Mouse (Mus musculus) embryonic facial prominence, embryonic 12.5 days (tissue): ENCODE data around the gene Slc27a4. TPM values are rescaled to one million over a fixed set of nuclear protein-coding genes. Genes with fewer than 3 reads are reported as not detected.

ENCODE experiments used
- ATAC-seq: fragments of 200-750 bp; cut with Nextera tagmentation; 2 replicates; pipeline ENCODE4 v1.8.0; 2017; ENCODE audit not compliant: insufficient number of reproducible peaks, insufficient read depth, low FRiP score, low TSS enrichment
- H3K27ac ChIP-seq: fragments of 300-500 bp; sonication (generic); 2 replicates; pipeline ENCODE4 v1.5.1; 2016; ENCODE audit warnings: mild to moderate bottlenecking
- H3K27me3 ChIP-seq: fragments of 300-500 bp; sonication (generic); 2 replicates; pipeline ENCODE4 v1.6.1; 2016; ENCODE audit warnings: mild to moderate bottlenecking, moderate library complexity
- H3K36me3 ChIP-seq: fragments of 300-500 bp; sonication (generic); 2 replicates; pipeline ENCODE4 v1.6.1; 2016; ENCODE audit warnings: mild to moderate bottlenecking
- H3K4me1 ChIP-seq: fragments of 300-500 bp; sonication (generic); 2 replicates; pipeline ENCODE4 v1.6.1; 2016
- H3K4me2 ChIP-seq: fragments of 300-500 bp; sonication (generic); replicated peaks from 2 replicates; pipeline ENCODE4 v1.6.1; 2016; ENCODE audit warnings: mild to moderate bottlenecking, moderate library complexity
- H3K4me3 ChIP-seq: fragments of 300-500 bp; sonication (generic); 2 replicates; pipeline ENCODE4 v1.5.1; 2016; ENCODE audit warnings: mild to moderate bottlenecking
- H3K9ac ChIP-seq: fragments of 300-500 bp; sonication (generic); 2 replicates; pipeline ENCODE4 v1.6.1; 2016; ENCODE audit warnings: mild to moderate bottlenecking, moderate library complexity
- H3K9me3 ChIP-seq: fragments of 300-500 bp; sonication (generic); 2 replicates; pipeline ENCODE4 v1.6.1; 2016; ENCODE audit warnings: mild to moderate bottlenecking, moderate library complexity
- WGBS: fragments of 180-500 bp; shearing (Covaris S2); methylation state at CpG from one replicate; pipeline ENCODE4 v1.1.7; 2016; 5-methylcytosine and 5-hydroxymethylcytosine counted together
- polyA plus RNA-seq: library from polyadenylated mRNA; unstranded; fragments of >200 nt; fragmentation: Nextera tagmentation; extraction: Ambion mirVana; gene quantifications from 2 replicates; pipeline ENCODE4 v1.2.1, GENCODE M21; 2016

Gene Slc27a4
- polyA plus RNA-seq, 1 experiment from 2014 or later, result 18.2 TPM

- H3K9ac ChIP-seq, result peak overlapping the region; percentile 79
- H3K27ac ChIP-seq, result peak overlapping the region; percentile 92
- H3K9me3 ChIP-seq, result no peaks in the 10 kb centered on the region
- H3K4me1 ChIP-seq, result 0 out of 2 replicates have a peak, but pooled peaks cover 14% of the 10 kb centered on the region
- no peaks in the 10 kb centered on the region for H3K27me3 ChIP-seq
- H3K4me2 ChIP-seq, result peak overlapping the region; percentile 88
- WGBS, result under 1% methylated on average over 48 of the region's 48 CpGs
- peak; percentile 91 for ATAC-seq
- H3K36me3 ChIP-seq, result no peaks in the 10 kb centered on the region
- H3K4me3 ChIP-seq, result peak overlapping the region; percentile 90
These were observed 24.7 kb downstream of the Slc27a4 start for GRCm38 (mm10) chr2:29826926-29827708.

GRCm38 (mm10) chr2:29827709-29828024 lies 25.2 kb downstream of the Slc27a4 start:
- Histone ChIP-seq H3K9ac (peak overlapping the region; percentile 79), H3K4me2 (peak overlapping the region; percentile 88), H3K4me1 (0 out of 2 replicates have a peak, but pooled peaks cover 14% of the 10 kb centered on the region), H3K36me3 (peaks cover 2% of the 10 kb centered on the region; the same call in 1 of the 2 replicates), H3K9me3 (no peaks in the 10 kb centered on the region), H3K4me3 (peak overlapping the region; percentile 90), H3K27ac (peak overlapping the region; percentile 20; the same call in 1 of the 2 replicates), H3K27me3 (no peaks in the 10 kb centered on the region)
- 4% methylated on average over 12 of the region's 12 CpGs for WGBS
- 0 out of 2 replicates have a peak, but pooled peaks have one; percentile 5 for ATAC-seq

DNA sequence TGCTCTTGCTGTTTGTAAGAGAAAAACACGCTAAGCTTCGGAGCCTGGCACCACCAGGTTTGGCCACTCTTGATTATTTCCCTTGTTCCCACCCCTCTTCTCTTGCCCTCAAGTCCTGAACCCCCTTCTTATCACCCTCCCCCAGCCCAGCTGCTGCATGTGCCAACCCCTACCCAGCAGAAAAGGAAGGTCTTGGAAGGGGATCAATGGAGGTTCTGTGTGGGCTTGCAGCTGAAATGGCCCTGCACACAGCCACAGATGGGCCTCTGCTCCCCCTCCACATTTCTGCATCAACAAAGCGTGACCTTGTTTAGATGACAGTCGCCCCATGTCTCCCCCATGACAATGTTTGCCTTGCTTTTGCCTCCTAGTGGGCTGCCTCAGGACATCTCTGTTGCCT lies 28.7 kb downstream of the Slc27a4 start:
- ATAC-seq, result no peak
- WGBS, result 79% methylated on average over 4 of the region's 4 CpGs
- Histone ChIP-seq H3K27me3 (no peaks in the 10 kb centered on the region), H3K9me3 (no peaks in the 10 kb centered on the region), H3K36me3 (peaks cover 24% of the 10 kb centered on the region), H3K4me3 (no peak overlapping the region), H3K4me2 (no peak overlapping the region), H3K27ac (no peak overlapping the region), H3K4me1 (0 out of 2 replicates have a peak, but pooled peaks cover 12% of the 10 kb centered on the region), H3K9ac (no peak overlapping the region)

GRCm38 (mm10) chr2:29833796-29834195 lies 31.4 kb downstream of the Slc27a4 start:
- no peak overlapping the region for H3K4me2 ChIP-seq
- no peak overlapping the region for H3K9ac ChIP-seq
- no peaks in the 10 kb centered on the region for H3K4me1 ChIP-seq
- ATAC-seq, result no peak
- 93% methylated on average over 5 of the region's 5 CpGs for WGBS
- H3K4me3 ChIP-seq, result no peak overlapping the region
- no peaks in the 10 kb centered on the region for H3K9me3 ChIP-seq
- no peak overlapping the region for H3K27ac ChIP-seq
- peaks cover 35% of the 10 kb centered on the region for H3K36me3 ChIP-seq
- no peaks in the 10 kb centered on the region for H3K27me3 ChIP-seq

- WGBS, result 42% methylated on average over 2 of the region's 2 CpGs
- Histone ChIP-seq H3K36me3 (peaks cover 40% of the 10 kb centered on the region), H3K9me3 (no peaks in the 10 kb centered on the region), H3K9ac (no peak overlapping the region), H3K27ac (no peak overlapping the region), H3K27me3 (no peaks in the 10 kb centered on the region), H3K4me2 (no peak overlapping the region), H3K4me1 (no peaks in the 10 kb centered on the region), H3K4me3 (no peak overlapping the region)
- ATAC-seq, result no peak
These were observed 33.0 kb downstream of the Slc27a4 start for GRCm38 (mm10) chr2:29835391-29835899.

DNA sequence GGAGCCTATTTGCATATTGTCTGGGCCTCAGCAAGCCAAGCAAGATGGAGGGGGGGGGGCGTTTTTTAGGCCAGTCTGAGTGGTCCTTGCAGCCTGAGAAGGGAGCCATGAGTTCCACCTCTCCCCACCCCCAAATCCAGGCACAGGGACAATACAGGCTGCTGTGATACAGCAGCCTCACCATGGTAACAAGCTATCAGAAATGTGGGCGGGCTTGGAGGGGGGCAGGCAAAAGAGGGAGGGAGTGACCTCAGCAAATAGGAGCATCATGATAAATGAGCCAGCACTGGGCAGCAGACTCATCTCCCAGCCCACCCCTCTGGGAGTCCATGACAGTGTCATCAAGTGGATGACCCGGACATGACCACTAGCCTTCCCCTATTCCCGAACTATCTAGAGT lies 37.0 kb downstream of the Slc27a4 start:
- Histone ChIP-seq H3K4me3 (no peak overlapping the region), H3K9ac (no peak overlapping the region), H3K9me3 (no peaks in the 10 kb centered on the region), H3K4me1 (no peaks in the 10 kb centered on the region), H3K4me2 (no peak overlapping the region), H3K27ac (no peak overlapping the region), H3K36me3 (peaks cover 55% of the 10 kb centered on the region), H3K27me3 (peaks cover 19% of the 10 kb centered on the region)
- WGBS, result 52% methylated on average over 4 of the region's 4 CpGs
- no peak for ATAC-seq

GRCm38 (mm10) chr2:29843231-29844105 lies 41.0 kb downstream of the Slc27a4 start:
- no peak overlapping the region for H3K4me3 ChIP-seq
- H3K36me3 ChIP-seq, result peaks cover 33% of the 10 kb centered on the region
- H3K27me3 ChIP-seq, result peaks cover 59% of the 10 kb centered on the region
- no peaks in the 10 kb centered on the region for H3K9me3 ChIP-seq
- 62% methylated on average over 9 of the region's 9 CpGs for WGBS
- H3K9ac ChIP-seq, result no peak overlapping the region
- no peak for ATAC-seq
- no peak overlapping the region for H3K4me2 ChIP-seq
- H3K27ac ChIP-seq, result no peak overlapping the region
- peaks cover 8% of the 10 kb centered on the region; the same call in 1 of the 2 replicates for H3K4me1 ChIP-seq

- WGBS, result 72% methylated on average over 2 of the region's 2 CpGs
- H3K4me1 ChIP-seq, result peaks cover 8% of the 10 kb centered on the region; the same call in 1 of the 2 replicates
- no peak overlapping the region for H3K9ac ChIP-seq
These were observed 41.7 kb downstream of the Slc27a4 start for GRCm38 (mm10) chr2:29844115-29844514.

GRCm38 (mm10) chr2:29844661-29845060 lies 42.2 kb downstream of the Slc27a4 start:
- H3K9me3 ChIP-seq, result no peaks in the 10 kb centered on the region
- ATAC-seq, result no peak
- no peak overlapping the region for H3K4me3 ChIP-seq
- WGBS, result 14% methylated on average over 3 of the region's 3 CpGs
- peaks cover 10% of the 10 kb centered on the region; the same call in 1 of the 2 replicates for H3K4me1 ChIP-seq
- H3K27ac ChIP-seq, result no peak overlapping the region
- no peak overlapping the region for H3K4me2 ChIP-seq
- peaks cover 26% of the 10 kb centered on the region for H3K36me3 ChIP-seq
- H3K9ac ChIP-seq, result no peak overlapping the region
- H3K27me3 ChIP-seq, result peaks cover 63% of the 10 kb centered on the region

More at GRCm38 (mm10) chr2:29844115-29844514, 41.7 kb downstream of the Slc27a4 start:
- ATAC-seq, result no peak
- no peak overlapping the region for H3K27ac ChIP-seq
- H3K9me3 ChIP-seq, result no peaks in the 10 kb centered on the region
- H3K27me3 ChIP-seq, result peaks cover 63% of the 10 kb centered on the region
- peaks cover 28% of the 10 kb centered on the region for H3K36me3 ChIP-seq
- no peak overlapping the region for H3K4me2 ChIP-seq
- no peak overlapping the region for H3K4me3 ChIP-seq

- no peak overlapping the region for H3K27ac ChIP-seq
- H3K4me3 ChIP-seq, result peak overlapping the region; percentile 27
- ATAC-seq, result no peak
- WGBS, result 2% methylated on average over 25 of the region's 25 CpGs
- peak overlapping the region; percentile 40 for H3K9ac ChIP-seq
- H3K27me3 ChIP-seq, result peaks cover 63% of the 10 kb centered on the region
- peaks cover 14% of the 10 kb centered on the region; the same call in 1 of the 2 replicates for H3K4me1 ChIP-seq
- H3K36me3 ChIP-seq, result peaks cover 26% of the 10 kb centered on the region
- no peaks in the 10 kb centered on the region for H3K9me3 ChIP-seq
- peak overlapping the region; percentile 57 for H3K4me2 ChIP-seq
These were observed 43.2 kb downstream of the Slc27a4 start for GRCm38 (mm10) chr2:29845636-29846035.

DNA sequence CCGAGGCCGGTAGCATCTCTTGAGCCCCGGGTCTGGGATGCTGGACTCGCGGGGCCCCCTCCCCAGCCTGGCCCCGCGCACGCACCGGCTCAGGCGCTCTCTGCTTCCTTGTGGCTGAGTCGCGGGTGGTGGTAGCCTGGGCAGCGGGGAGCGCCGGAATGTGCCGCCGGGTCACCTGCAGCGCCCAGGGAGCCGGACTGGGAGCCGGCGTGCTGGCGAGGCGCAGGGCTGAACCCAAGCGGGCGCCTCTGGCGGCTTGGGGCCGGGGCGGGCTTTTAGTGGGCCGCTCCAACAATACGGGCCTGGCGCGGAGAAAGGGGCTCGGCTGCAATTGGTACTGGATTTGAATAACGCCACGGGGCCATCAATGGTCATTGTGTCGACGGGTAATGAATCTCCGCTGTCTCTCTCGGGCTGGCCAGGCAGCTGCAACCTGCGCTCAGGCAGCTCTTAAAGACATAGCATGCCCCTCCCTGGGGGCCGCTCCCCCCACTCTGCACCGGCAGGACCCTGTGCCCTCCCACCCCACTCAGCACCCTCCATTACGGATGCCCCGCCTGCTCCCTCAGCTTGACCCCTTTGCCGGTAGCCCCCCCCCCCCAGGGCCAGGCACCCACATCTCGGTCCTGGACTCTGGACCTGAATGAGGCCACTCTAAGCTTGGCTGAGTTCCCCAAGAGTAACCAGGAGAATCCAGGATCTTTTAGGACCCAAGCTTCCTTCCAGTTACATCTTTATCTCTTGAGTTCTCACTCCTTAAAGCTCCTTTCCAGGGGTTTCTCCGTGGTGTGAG lies 43.8 kb downstream of the Slc27a4 start:
- H3K4me3 ChIP-seq, result peak overlapping the region; percentile 27
- WGBS, result 5% methylated on average over 47 of the region's 47 CpGs
- no peaks in the 10 kb centered on the region for H3K9me3 ChIP-seq
- peak overlapping the region; percentile 57 for H3K4me2 ChIP-seq
- peaks cover 24% of the 10 kb centered on the region for H3K36me3 ChIP-seq
- H3K27ac ChIP-seq, result no peak overlapping the region
- H3K9ac ChIP-seq, result peak overlapping the region; percentile 40
- ATAC-seq, result no peak; the same call in 1 of the 2 replicates
- H3K27me3 ChIP-seq, result peaks cover 63% of the 10 kb centered on the region
- peaks cover 14% of the 10 kb centered on the region; the same call in 1 of the 2 replicates for H3K4me1 ChIP-seq
